Comparison of ENCODE assay signal across 9 mouse cellular contexts in genomic region chr7:3291764-3292163, GRCm38 (mm10). TPM values are rescaled to one million over a fixed set of nuclear protein-coding genes. Genes with fewer than 3 reads are reported as not detected.
DNase-seq lines count a peak whose midpoint lies in the region; ATAC-seq and TF ChIP-seq lines count a peak whose summit lies in the region.
"Had no signal": no experiment of that assay in that cellular context is flagged by ENCODE, and none has a peak within 500 bp of the region (broad histone marks: within the 10 kb centered on the region; RNA-seq: fewer than 3 reads in every experiment).

No protein-coding gene starts in this region.

- H3K4me2 ChIP-seq in hindbrain, embryonic 12.5 days (replicated peaks), result peak overlapping the region; percentile 66
- H3K4me2 ChIP-seq in liver, postnatal 0 days (ENCODE audit: low read depth, low read length), result peak overlapping the region; percentile 71

- no peak overlapping the region for H3K9ac ChIP-seq in hindbrain, embryonic 12.5 days
- H3K9ac ChIP-seq in liver, postnatal 0 days (replicated peaks), result peak overlapping the region; percentile 72

- peak in 1 of 2 experiments; percentile 7 for DNase-seq in layer of hippocampus, adult 2 months (ENCODE audit: low spot score in 2 of 2)
- DNase-seq in layer of hippocampus, adult 9-10 months (ENCODE audit: low spot score), result no peak
- peak; percentile 29 for DNase-seq in adipocyte (ENCODE audit: low spot score)
- no peak for DNase-seq in liver, postnatal 0 days
- no peak for DNase-seq in thymus, postnatal 4 days
- DNase-seq: gastrocnemius, postnatal 10 days; left cerebral cortex, postnatal 4 days had no signal

- no peak for TF ChIP-seq EP300 in liver, postnatal 0 days (IDR thresholded peaks at IDR 0.05; ENCODE audit: low read depth)

- no peaks in the 10 kb centered on the region for H3K9me3 ChIP-seq in hindbrain, embryonic 12.5 days (replicated peaks)
- H3K9me3 ChIP-seq in liver, postnatal 0 days (ENCODE audit: low read length), result no peaks in the 10 kb centered on the region

- 72% methylated on average over 3 of the region's 3 CpGs for WGBS in hindbrain, embryonic 12.5 days
- WGBS in liver, postnatal 0 days (ENCODE audit: insufficient replicate concordance), result 81% methylated on average over 3 of the region's 3 CpGs

- peaks cover 21% of the 10 kb centered on the region for H3K4me1 ChIP-seq in hindbrain, embryonic 12.5 days
- peaks cover 37% of the 10 kb centered on the region for H3K4me1 ChIP-seq in liver, postnatal 0 days (ENCODE audit: insufficient read depth)

- no peak for TF ChIP-seq CTCF in layer of hippocampus, adult 2 months (conservative IDR thresholded peaks at IDR 0.05)
- TF ChIP-seq CTCF in liver, postnatal 0 days (IDR thresholded peaks at IDR 0.05; ENCODE audit: low read depth), result no peak

- 0 out of 2 replicates have a peak overlapping the region, but pooled peaks have one; percentile 25 for H3K27ac ChIP-seq in layer of hippocampus, adult 2 months
- no peak overlapping the region for H3K27ac ChIP-seq in hindbrain, embryonic 12.5 days
- H3K27ac ChIP-seq in liver, postnatal 0 days (ENCODE audit: low read depth), result peak overlapping the region; percentile 86

- no peak overlapping the region for H3K4me3 ChIP-seq in layer of hippocampus, adult 2 months
- 0 out of 2 replicates have a peak overlapping the region, but pooled peaks have one; percentile 45 for H3K4me3 ChIP-seq in hindbrain, embryonic 12.5 days
- H3K4me3 ChIP-seq in liver, postnatal 0 days (ENCODE audit: low read depth, low read length), result peak overlapping the region; percentile 59

- no peak for ATAC-seq in hindbrain, embryonic 12.5 days (ENCODE audit: low FRiP score)
- no peak for ATAC-seq in liver, postnatal 0 days
- no peak for ATAC-seq in inflammation-experienced regulatory T-cells, adult 6 months

- peaks cover 18% of the 10 kb centered on the region for H3K36me3 ChIP-seq in hindbrain, embryonic 12.5 days
- H3K36me3 ChIP-seq in liver, postnatal 0 days (replicated peaks; ENCODE audit: insufficient read depth, low read length), result peaks cover 9% of the 10 kb centered on the region

- H3K27me3 ChIP-seq in hindbrain, embryonic 12.5 days, result no peaks in the 10 kb centered on the region
- H3K27me3 ChIP-seq in liver, postnatal 0 days (ENCODE audit: insufficient read depth, low read length), result no peaks in the 10 kb centered on the region

RNA-seq across cellular contexts. Expression of gene Prkcg, which starts 2.8 kb away (rescaled TPM):
- total RNA-seq in layer of hippocampus, adult 2 months (2021), result 100 to 1,000 TPM; 518 to 547 TPM
- 0.35 and 0.39 TPM in 2 replicates for polyA plus RNA-seq in hindbrain, embryonic 12.5 days (2016; fragmentation: Nextera tagmentation; extraction: Ambion mirVana)
- 0.04 and 0.09 TPM in 2 replicates for polyA plus RNA-seq in liver, postnatal 0 days (2015; fragmentation: Nextera tagmentation; extraction: Ambion mirVana)
- under 1 TPM in 1 of 3 experiments, not detected in 2; 0.82 TPM for polyA plus RNA-seq in inflammation-experienced regulatory T-cells, adult 6 months (2017; shearing (Covaris generic))

RNA-seq across cellular contexts. Expression of gene Myadm, which starts 2.9 kb away (rescaled TPM):
- total RNA-seq in layer of hippocampus, adult 2 months (2021), result 10 to 100 TPM; 52.5 to 60.1 TPM
- 36.1 and 41.7 TPM in 2 replicates for polyA plus RNA-seq in hindbrain, embryonic 12.5 days (2016; fragmentation: Nextera tagmentation; extraction: Ambion mirVana)
- 38.6 and 40.7 TPM in 2 replicates for polyA plus RNA-seq in liver, postnatal 0 days (2015; fragmentation: Nextera tagmentation; extraction: Ambion mirVana)
- polyA plus RNA-seq in inflammation-experienced regulatory T-cells, adult 6 months (2017; shearing (Covaris generic)), result 10 to 100 TPM in 1 of 3 experiments, 1 to 10 TPM in 2; 1.5 to 23.0 (median 4.8) TPM

RNA-seq across cellular contexts. Expression of gene Cacng7, which starts 41.0 kb away (rescaled TPM):
- 100 to 1,000 TPM; 128 to 138 TPM for total RNA-seq in layer of hippocampus, adult 2 months (2021)
- 3.7 and 4.6 TPM in 2 replicates for polyA plus RNA-seq in hindbrain, embryonic 12.5 days (2016; fragmentation: Nextera tagmentation; extraction: Ambion mirVana)
- polyA plus RNA-seq in liver, postnatal 0 days (2015; fragmentation: Nextera tagmentation; extraction: Ambion mirVana), result 0.12 and 0.13 TPM in 2 replicates
- not detected for polyA plus RNA-seq in inflammation-experienced regulatory T-cells, adult 6 months (2017; shearing (Covaris generic))

RNA-seq across cellular contexts. Expression of gene Nlrp12, which starts 42.2 kb away (rescaled TPM):
- total RNA-seq in layer of hippocampus, adult 2 months (2021), result not detected
- polyA plus RNA-seq in hindbrain, embryonic 12.5 days (2016; fragmentation: Nextera tagmentation; extraction: Ambion mirVana), result not detected in 2 replicates
- 4.2 and 5.1 TPM in 2 replicates for polyA plus RNA-seq in liver, postnatal 0 days (2015; fragmentation: Nextera tagmentation; extraction: Ambion mirVana)
- polyA plus RNA-seq in inflammation-experienced regulatory T-cells, adult 6 months (2017; shearing (Covaris generic)), result not detected
